Mouse (Mus musculus): ENCODE measurements around the gene Tmem184b. TPM values are rescaled to one million over a fixed set of nuclear protein-coding genes. Genes with fewer than 3 reads are reported as not detected.

Gene Tmem184b
- polyA plus RNA-seq, 1 experiment from 2014 or later = 51.6 TPM

- Histone ChIP-seq H3K27ac (replicated peaks) (no peak overlapping the region), H3K4me3 (no peak overlapping the region), H3K9me3 (no peaks in the 10 kb centered on the region), H3K9ac (no peak overlapping the region), H3K27me3 (no peaks in the 10 kb centered on the region), H3K4me1 (replicated peaks) (0 out of 2 replicates have a peak, but pooled peaks cover 4% of the 10 kb centered on the region), H3K36me3 (peaks cover 86% of the 10 kb centered on the region), H3K4me2 (no peak overlapping the region)
- no peak for ATAC-seq (ENCODE audit: low FRiP score, low read depth)
- WGBS = 81% methylated on average over 6 of the region's 6 CpGs
Measured at GRCm38 (mm10) chr15:79427516-79427915, 24.1 kb upstream of the Tmem184b start.

- 86% methylated on average over 11 of the region's 11 CpGs for WGBS
- Histone ChIP-seq H3K4me1 (replicated peaks) (no peaks in the 10 kb centered on the region), H3K9ac (no peak overlapping the region), H3K9me3 (no peaks in the 10 kb centered on the region), H3K27me3 (no peaks in the 10 kb centered on the region), H3K36me3 (peaks cover 90% of the 10 kb centered on the region), H3K4me3 (no peak overlapping the region), H3K4me2 (no peak overlapping the region), H3K27ac (replicated peaks) (no peak overlapping the region)
- no peak for ATAC-seq (ENCODE audit: low FRiP score, low read depth)
Measured at GRCm38 (mm10) chr15:79425516-79425915, 22.1 kb upstream of the Tmem184b start.

- Histone ChIP-seq H3K9me3 (no peaks in the 10 kb centered on the region), H3K27ac (replicated peaks) (no peak overlapping the region), H3K27me3 (no peaks in the 10 kb centered on the region), H3K9ac (no peak overlapping the region), H3K4me2 (no peak overlapping the region), H3K4me3 (no peak overlapping the region), H3K4me1 (replicated peaks) (no peaks in the 10 kb centered on the region), H3K36me3 (peaks cover 97% of the 10 kb centered on the region)
- no peak for ATAC-seq (ENCODE audit: low FRiP score, low read depth)
- WGBS = 93% methylated on average over 17 of the region's 17 CpGs
Measured at GRCm38 (mm10) chr15:79424602-79425001, 21.2 kb upstream of the Tmem184b start.

- WGBS = 95% methylated on average over 6 of the region's 6 CpGs
- H3K4me3 ChIP-seq = no peak overlapping the region
Measured at GRCm38 (mm10) chr15:79422715-79423243, 19.4 kb upstream of the Tmem184b start.

GRCm38 (mm10) chr15:79418677-79419076 is 15.3 kb upstream of the Tmem184b start:
- Histone ChIP-seq H3K4me3 (no peak overlapping the region), H3K27me3 (no peaks in the 10 kb centered on the region), H3K9ac (no peak overlapping the region), H3K9me3 (no peaks in the 10 kb centered on the region), H3K4me1 (replicated peaks) (no peaks in the 10 kb centered on the region), H3K36me3 (peaks cover 65% of the 10 kb centered on the region), H3K4me2 (no peak overlapping the region), H3K27ac (replicated peaks) (no peak overlapping the region)
- no peak for ATAC-seq (ENCODE audit: low FRiP score, low read depth)
- WGBS = 89% methylated on average over 11 of the region's 11 CpGs

More at GRCm38 (mm10) chr15:79422715-79423243, 19.4 kb upstream of the Tmem184b start:
- H3K27ac ChIP-seq (replicated peaks) = no peak overlapping the region
- H3K36me3 ChIP-seq = peaks cover 95% of the 10 kb centered on the region
- H3K4me1 ChIP-seq (replicated peaks) = no peaks in the 10 kb centered on the region
- no peak overlapping the region for H3K9ac ChIP-seq
- no peaks in the 10 kb centered on the region for H3K9me3 ChIP-seq
- no peak overlapping the region for H3K4me2 ChIP-seq
- ATAC-seq (ENCODE audit: low FRiP score, low read depth) = no peak
- H3K27me3 ChIP-seq = no peaks in the 10 kb centered on the region

GRCm38 (mm10) chr15:79418265-79418664 is 14.9 kb upstream of the Tmem184b start:
- peaks cover 61% of the 10 kb centered on the region for H3K36me3 ChIP-seq
- H3K27me3 ChIP-seq = no peaks in the 10 kb centered on the region
- H3K27ac ChIP-seq (replicated peaks) = no peak overlapping the region
- no peaks in the 10 kb centered on the region for H3K4me1 ChIP-seq (replicated peaks)
- 84% methylated on average over 3 of the region's 3 CpGs for WGBS
- no peak overlapping the region for H3K4me2 ChIP-seq
- H3K9me3 ChIP-seq = no peaks in the 10 kb centered on the region
- no peak overlapping the region for H3K9ac ChIP-seq
- ATAC-seq (ENCODE audit: low FRiP score, low read depth) = no peak
- no peak overlapping the region for H3K4me3 ChIP-seq

GRCm38 (mm10) chr15:79417379-79417778 is 14.0 kb upstream of the Tmem184b start:
- Histone ChIP-seq H3K27me3 (no peaks in the 10 kb centered on the region), H3K36me3 (peaks cover 52% of the 10 kb centered on the region), H3K9me3 (no peaks in the 10 kb centered on the region), H3K4me3 (no peak overlapping the region), H3K4me1 (replicated peaks) (no peaks in the 10 kb centered on the region), H3K9ac (no peak overlapping the region), H3K27ac (replicated peaks) (no peak overlapping the region), H3K4me2 (no peak overlapping the region)
- 98% methylated on average over 3 of the region's 3 CpGs for WGBS
- ATAC-seq (ENCODE audit: low FRiP score, low read depth) = no peak

GRCm38 (mm10) chr15:79416460-79417085 is 13.2 kb upstream of the Tmem184b start:
- H3K27me3 ChIP-seq = no peaks in the 10 kb centered on the region
- H3K36me3 ChIP-seq = peaks cover 45% of the 10 kb centered on the region
- no peaks in the 10 kb centered on the region for H3K9me3 ChIP-seq
- ATAC-seq (ENCODE audit: low FRiP score, low read depth) = no peak
- H3K4me1 ChIP-seq (replicated peaks) = no peaks in the 10 kb centered on the region
- H3K4me2 ChIP-seq = no peak overlapping the region
- no peak overlapping the region for H3K27ac ChIP-seq (replicated peaks)
- no peak overlapping the region for H3K9ac ChIP-seq
- no peak overlapping the region for H3K4me3 ChIP-seq
- 94% methylated on average over 10 of the region's 10 CpGs for WGBS

GRCm38 (mm10) chr15:79414513-79414912 is 11.1 kb upstream of the Tmem184b start:
- Histone ChIP-seq H3K36me3 (peaks cover 25% of the 10 kb centered on the region), H3K4me1 (replicated peaks) (no peaks in the 10 kb centered on the region), H3K4me3 (no peak overlapping the region), H3K27me3 (no peaks in the 10 kb centered on the region), H3K9ac (no peak overlapping the region), H3K27ac (replicated peaks) (no peak overlapping the region), H3K4me2 (no peak overlapping the region), H3K9me3 (no peaks in the 10 kb centered on the region)
- WGBS = 70% methylated on average over 4 of the region's 4 CpGs
- ATAC-seq (ENCODE audit: low FRiP score, low read depth) = no peak

- Histone ChIP-seq H3K36me3 (peaks cover 18% of the 10 kb centered on the region), H3K27ac (replicated peaks) (no peak overlapping the region), H3K4me2 (no peak overlapping the region), H3K9me3 (no peaks in the 10 kb centered on the region), H3K4me1 (replicated peaks) (no peaks in the 10 kb centered on the region), H3K4me3 (no peak overlapping the region), H3K27me3 (no peaks in the 10 kb centered on the region), H3K9ac (no peak overlapping the region)
- ATAC-seq (ENCODE audit: low FRiP score, low read depth) = no peak
- WGBS = 78% methylated on average over 8 of the region's 8 CpGs
Measured at GRCm38 (mm10) chr15:79413802-79414201, 10.4 kb upstream of the Tmem184b start.

- Histone ChIP-seq H3K27me3 (no peaks in the 10 kb centered on the region), H3K9me3 (no peaks in the 10 kb centered on the region), H3K4me2 (no peak overlapping the region), H3K4me1 (replicated peaks) (no peaks in the 10 kb centered on the region), H3K36me3 (peaks cover 13% of the 10 kb centered on the region), H3K27ac (replicated peaks) (no peak overlapping the region), H3K4me3 (no peak overlapping the region), H3K9ac (no peak overlapping the region)
- 93% methylated on average over 3 of the region's 3 CpGs for WGBS
- ATAC-seq (ENCODE audit: low FRiP score, low read depth) = no peak
Measured at GRCm38 (mm10) chr15:79413201-79413600, 9.8 kb upstream of the Tmem184b start.

- WGBS = 62% methylated on average over 10 of the region's 10 CpGs
Measured at GRCm38 (mm10) chr15:79411363-79412065, 8.1 kb upstream of the Tmem184b start.

More at GRCm38 (mm10) chr15:79411363-79412065, 8.1 kb upstream of the Tmem184b start:
- Histone ChIP-seq H3K36me3 (no peaks in the 10 kb centered on the region; the same call in 1 of the 2 replicates), H3K9me3 (no peaks in the 10 kb centered on the region), H3K4me1 (replicated peaks) (no peaks in the 10 kb centered on the region), H3K4me2 (no peak overlapping the region), H3K27ac (replicated peaks) (no peak overlapping the region), H3K4me3 (no peak overlapping the region), H3K9ac (no peak overlapping the region), H3K27me3 (0 out of 2 replicates have a peak, but pooled peaks cover under 1% of the 10 kb centered on the region)
- no peak for ATAC-seq (ENCODE audit: low FRiP score, low read depth)

All from hindbrain, embryonic 15.5 days (tissue).